Mouse (Mus musculus): ENCODE measurements around the gene Smpd2. TPM values are rescaled to one million over a fixed set of nuclear protein-coding genes. Genes with fewer than 3 reads are reported as not detected.

Smpd2 gene
- total and polyA plus RNA-seq, 3 experiments = 8.9 to 15.4 (median 11.3) TPM

DNA sequence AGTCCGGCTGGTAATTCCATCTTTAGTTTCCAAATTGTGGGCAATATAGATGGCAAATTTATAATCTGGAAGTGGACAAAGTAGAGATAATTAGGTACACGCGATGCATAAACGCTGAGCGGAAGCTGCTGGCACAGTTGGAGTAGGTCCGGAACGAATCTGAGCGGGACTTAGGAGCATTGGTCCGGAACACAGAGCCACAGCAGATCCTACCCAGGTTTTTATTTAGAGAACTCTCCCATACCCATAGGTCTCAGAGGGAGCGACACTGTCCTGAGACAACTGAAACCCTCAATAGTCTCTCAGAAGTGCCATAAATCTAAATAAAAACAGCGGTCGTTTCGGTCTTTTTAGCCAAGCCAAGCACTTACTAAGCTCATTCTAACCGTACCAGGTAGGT, 40.5 kb downstream of the Smpd2 start:
- Histone ChIP-seq H3K4me2 (ENCODE audit: insufficient read depth, low read depth, poor library complexity, severe bottlenecking) (peak overlapping the region; percentile 92), H3K27ac (ENCODE audit: insufficient read depth, low read depth) (peak overlapping the region; percentile 29; the same call in 1 of the 2 replicates), H3K4me1 (ENCODE audit: control insufficient read depth in 1 of 2, insufficient read depth in 2 of 2) (peaks cover 14 to 35% of the 10 kb centered on the region in 2 experiments), H3K27me3 (replicated peaks) (no peaks in the 10 kb centered on the region), H3K9ac (ENCODE audit: insufficient read depth, low read depth) (peak overlapping the region; percentile 95), H3K36me3 (replicated peaks in 1 of 2; ENCODE audit: control insufficient read depth in 1 of 2, insufficient read depth in 1 of 2, low read length in 1 of 2) (peaks cover 16 to 32% of the 10 kb centered on the region in 2 experiments), H3K79me2 (replicated peaks; ENCODE audit: control insufficient read depth, extremely low read depth, insufficient read depth, poor library complexity, severe bottlenecking) (peaks cover 23% of the 10 kb centered on the region), H3K4me3 (replicated peaks in 1 of 3; ENCODE audit: low read depth in 2 of 3, low read length in 2 of 3, poor library complexity in 1 of 3) (peak overlapping the region; percentile 85 to 90 (median 88)), H3K9me3 (replicated peaks; ENCODE audit: low read length) (no peaks in the 10 kb centered on the region)
- in situ Hi-C loops (cut with MboI; ENCODE audit: low pct_ligation_motif_present, low pct_unique_long_range_greater_than_20kb, low sequenced_read_pairs) = loop anchor here (10.0 kb wide), 1 partner anchor 55 kb away; no protein-coding TSS in a partner anchor
- peak; percentile 60 for DNase-seq (ENCODE audit: extremely low read depth)
- dilution Hi-C loops (cut with MboI; ENCODE audit: extremely low pct_ligation_motif_present, extremely low pct_unique_long_range_greater_than_20kb, low sequenced_read_pairs) = no loop called here
- TF ChIP-seq MAX (IDR thresholded peaks at IDR 0.05; ENCODE audit: low read length) (no peak), MYC (IDR thresholded peaks at IDR 0.05; ENCODE audit: low read depth, low read length) (no peak), JUN (IDR thresholded peaks at IDR 0.05; ENCODE audit: insufficient read depth, low read depth, low read length) (no peak), CHD1 (IDR thresholded peaks at IDR 0.05; ENCODE audit: low read depth, low read length) (no peak), TBP (conservative IDR thresholded peaks at IDR 0.05; ENCODE audit: low read depth, low read length) (no peak), ZKSCAN1 (IDR thresholded peaks at IDR 0.05; ENCODE audit: borderline replicate concordance, low read depth, low read length) (no peak), ZMIZ1 (IDR thresholded peaks at IDR 0.05; ENCODE audit: low read depth, low read length) (no peak), POLR2A (IDR thresholded peaks at IDR 0.05; ENCODE audit: low read depth, low read length) (no peak), GABPA (IDR thresholded peaks at IDR 0.05; ENCODE audit: insufficient replicate concordance, low read depth, low read length) (no peak), NELFE (IDR thresholded peaks at IDR 0.05; ENCODE audit: low read depth, low read length) (no peak), RCOR1 (conservative IDR thresholded peaks at IDR 0.05; ENCODE audit: low read depth, low read length) (no peak), USF1 (IDR thresholded peaks at IDR 0.05; ENCODE audit: low read depth, low read length) (no peak), ZNF384 (IDR thresholded peaks at IDR 0.05; ENCODE audit: low read depth, low read length) (no peak), BHLHE40 (IDR thresholded peaks at IDR 0.05; ENCODE audit: low read depth, low read length) (no peak), MXI1 (IDR thresholded peaks at IDR 0.05; ENCODE audit: low read depth, low read length) (no peak), ZC3H11A (IDR thresholded peaks at IDR 0.05; ENCODE audit: low read depth, low read length) (no peak), MEF2A (IDR thresholded peaks at IDR 0.05; ENCODE audit: borderline replicate concordance, low read depth, low read length) (no peak), RAD21 (IDR thresholded peaks at IDR 0.05; ENCODE audit: low read depth, low read length) (no peak), SIN3A (IDR thresholded peaks at IDR 0.05; ENCODE audit: low read length) (no peak), E2F4 (IDR thresholded peaks at IDR 0.05; ENCODE audit: insufficient replicate concordance, low read depth, low read length) (no peak)

DNA sequence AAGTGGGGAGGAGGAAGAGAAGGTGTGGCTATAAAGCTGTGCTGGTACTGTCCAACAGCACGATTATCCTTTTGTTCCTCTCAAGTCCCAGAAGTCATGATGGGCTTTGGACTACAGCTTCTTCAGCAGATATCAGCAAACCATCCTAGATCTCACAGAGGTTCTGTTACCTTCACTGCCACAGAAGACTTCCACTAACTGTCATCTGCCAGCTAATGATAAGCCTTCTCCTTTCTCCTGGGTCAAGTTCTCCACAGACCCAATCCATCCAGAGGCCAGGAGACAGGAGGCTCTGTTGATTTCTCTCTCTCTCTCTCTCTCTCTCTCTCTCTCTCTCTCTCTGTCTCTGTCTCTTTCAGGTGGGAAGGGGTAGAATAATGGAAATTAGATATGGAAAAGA, 42.0 kb downstream of the Smpd2 start:
- no peak for TF ChIP-seq EP300 (IDR thresholded peaks at IDR 0.05; ENCODE audit: low read length)
- no peak for TF ChIP-seq RCOR1 (conservative IDR thresholded peaks at IDR 0.05; ENCODE audit: low read depth, low read length)
- no peak for TF ChIP-seq E2F4 (IDR thresholded peaks at IDR 0.05; ENCODE audit: insufficient replicate concordance, low read depth, low read length)
- TF ChIP-seq KAT2A (IDR thresholded peaks at IDR 0.05; ENCODE audit: insufficient replicate concordance, low read length) = no peak
- H3K4me2 ChIP-seq (ENCODE audit: insufficient read depth, low read depth, poor library complexity, severe bottlenecking) = no peak overlapping the region
- peaks cover 10 to 19% of the 10 kb centered on the region in 2 experiments for H3K36me3 ChIP-seq (replicated peaks in 1 of 2; ENCODE audit: control insufficient read depth in 1 of 2, insufficient read depth in 1 of 2, low read length in 1 of 2)
- no peak overlapping the region for H3K27ac ChIP-seq (ENCODE audit: insufficient read depth, low read depth)
- peaks cover 17% of the 10 kb centered on the region for H3K79me2 ChIP-seq (replicated peaks; ENCODE audit: control insufficient read depth, extremely low read depth, insufficient read depth, poor library complexity, severe bottlenecking)
- H3K4me3 ChIP-seq (replicated peaks in 1 of 3; ENCODE audit: low read depth in 2 of 3, low read length in 2 of 3, poor library complexity in 1 of 3) = no peak overlapping the region
- in situ Hi-C loops (cut with MboI; ENCODE audit: low pct_ligation_motif_present, low pct_unique_long_range_greater_than_20kb, low sequenced_read_pairs) = loop anchor here (10.0 kb wide), 1 partner anchor 57 kb away; no protein-coding TSS in a partner anchor
- DNase-seq (ENCODE audit: extremely low read depth) = no peak
- no peaks in the 10 kb centered on the region for H3K9me3 ChIP-seq (replicated peaks; ENCODE audit: low read length)
- H3K9ac ChIP-seq (ENCODE audit: insufficient read depth, low read depth) = no peak overlapping the region
- no peaks in the 10 kb centered on the region for H3K27me3 ChIP-seq (replicated peaks)
- peaks cover 14 to 24% of the 10 kb centered on the region in 2 experiments for H3K4me1 ChIP-seq (ENCODE audit: control insufficient read depth in 1 of 2, insufficient read depth in 2 of 2)
- dilution Hi-C loops (cut with MboI; ENCODE audit: extremely low pct_ligation_motif_present, extremely low pct_unique_long_range_greater_than_20kb, low sequenced_read_pairs) = no loop called here

Other genes with a start within 250 kb of the Smpd2 start
- gene Fig4, start 187.1 kb downstream of the Smpd2 start, total RNA-seq (2012; rRNA removed) = 22.6 and 24.4 TPM in 2 replicates
- 35.4 and 38.4 TPM in 2 replicates for gene Fig4, start 187.1 kb downstream of the Smpd2 start, total RNA-seq (2014; rRNA removed)
- 39.2 and 39.6 TPM in 2 replicates for gene Fig4, start 187.1 kb downstream of the Smpd2 start, polyA plus RNA-seq (2012; ENCODE audit: insufficient read length, low read depth)
- gene Ak9, start 186.4 kb downstream of the Smpd2 start, total RNA-seq (2012; rRNA removed) = 0.04 TPM in 2 replicates
- 0.07 and 0.08 TPM in 2 replicates for gene Ak9, start 186.4 kb downstream of the Smpd2 start, total RNA-seq (2014; rRNA removed)
- gene Ak9, start 186.4 kb downstream of the Smpd2 start, polyA plus RNA-seq (2012; ENCODE audit: insufficient read length, low read depth) = 0.11 and 0.31 TPM in 2 replicates
- 11.4 and 11.7 TPM in 2 replicates for gene Zbtb24, start 40.0 kb downstream of the Smpd2 start, total RNA-seq (2012; rRNA removed)
- gene Zbtb24, start 40.0 kb downstream of the Smpd2 start, total RNA-seq (2014; rRNA removed) = 14.3 and 15.2 TPM in 2 replicates
- 10.5 and 11.8 TPM in 2 replicates for gene Zbtb24, start 40.0 kb downstream of the Smpd2 start, polyA plus RNA-seq (2012; ENCODE audit: insufficient read length, low read depth)
- 36.3 and 37.7 TPM in 2 replicates for gene Mical1, start 14.1 kb downstream of the Smpd2 start, total RNA-seq (2012; rRNA removed)
- gene Mical1, start 14.1 kb downstream of the Smpd2 start, total RNA-seq (2014; rRNA removed) = 22.5 and 23.0 TPM in 2 replicates
- 67.4 and 70.2 TPM in 2 replicates for gene Mical1, start 14.1 kb downstream of the Smpd2 start, polyA plus RNA-seq (2012; ENCODE audit: insufficient read length, low read depth)
- not detected in 2 replicates for gene Ppil6, start 70 bp upstream of the Smpd2 start, total RNA-seq (2012; rRNA removed)
- gene Ppil6, start 70 bp upstream of the Smpd2 start, total RNA-seq (2014; rRNA removed) = not detected in 2 replicates
- not detected in 2 replicates for gene Ppil6, start 70 bp upstream of the Smpd2 start, polyA plus RNA-seq (2012; ENCODE audit: insufficient read length, low read depth)
- 41.0 and 43.6 TPM in 2 replicates for gene Cd164, start 29.0 kb upstream of the Smpd2 start, total RNA-seq (2012; rRNA removed)
- gene Cd164, start 29.0 kb upstream of the Smpd2 start, total RNA-seq (2014; rRNA removed) = 140 and 151 TPM in 2 replicates
- 163 and 191 TPM in 2 replicates for gene Cd164, start 29.0 kb upstream of the Smpd2 start, polyA plus RNA-seq (2012; ENCODE audit: insufficient read length, low read depth)
- gene Ccdc162, start 226.3 kb upstream of the Smpd2 start, total RNA-seq (2012; rRNA removed) = 0.59 and 0.64 TPM in 2 replicates
- gene Ccdc162, start 226.3 kb upstream of the Smpd2 start, total RNA-seq (2014; rRNA removed) = 1.3 and 1.5 TPM in 2 replicates
- 1.1 and 1.3 TPM in 2 replicates for gene Ccdc162, start 226.3 kb upstream of the Smpd2 start, polyA plus RNA-seq (2012; ENCODE audit: insufficient read length, low read depth)

Data from CH12.LX (cell line).